Mouse (Mus musculus): ENCODE data around the gene 5730522E02Rik. TPM values are rescaled to one million over a fixed set of nuclear protein-coding genes. Genes with fewer than 3 reads are reported as not detected.
A peak's percentile ranks its signal among the peaks of the same experiment; 100 is the strongest.

5730522E02Rik gene
- polyA plus RNA-seq, 1 experiment from 2014 or later: 13.5 TPM

- no peak for ATAC-seq (ENCODE audit: low FRiP score)
- Histone ChIP-seq H3K4me1 (replicated peaks; ENCODE audit: control insufficient read depth, insufficient read depth, low read length) (no peaks in the 10 kb centered on the region), H3K9ac (no peak overlapping the region), H3K27ac (no peak overlapping the region), H3K4me2 (replicated peaks) (no peak overlapping the region), H3K27me3 (ENCODE audit: control insufficient read depth, insufficient read depth, low read length) (no peaks in the 10 kb centered on the region), H3K36me3 (replicated peaks; ENCODE audit: control insufficient read depth, insufficient read depth) (no peaks in the 10 kb centered on the region), H3K9me3 (ENCODE audit: control insufficient read depth, low read length) (no peaks in the 10 kb centered on the region), H3K4me3 (replicated peaks; ENCODE audit: low read length) (no peak overlapping the region)
- no peak for DNase-seq (ENCODE audit: low spot score)
- 85% methylated on average over 3 of the region's 3 CpGs for WGBS
Measured at GRCm38 (mm10) chr11:25893906-25894305, 316.7 kb downstream of the 5730522E02Rik start.

- ATAC-seq (ENCODE audit: low FRiP score) (no peak), DNase-seq (ENCODE audit: low spot score) (no peak)
- Histone ChIP-seq H3K36me3 (replicated peaks; ENCODE audit: control insufficient read depth, insufficient read depth) (no peaks in the 10 kb centered on the region), H3K4me3 (replicated peaks; ENCODE audit: low read length) (no peak overlapping the region), H3K9me3 (ENCODE audit: control insufficient read depth, low read length) (no peaks in the 10 kb centered on the region), H3K4me1 (replicated peaks; ENCODE audit: control insufficient read depth, insufficient read depth, low read length) (no peaks in the 10 kb centered on the region), H3K27me3 (ENCODE audit: control insufficient read depth, insufficient read depth, low read length) (no peaks in the 10 kb centered on the region), H3K9ac (no peak overlapping the region), H3K4me2 (replicated peaks) (no peak overlapping the region), H3K27ac (no peak overlapping the region)
Measured at GRCm38 (mm10) chr11:25872983-25873382, 337.6 kb downstream of the 5730522E02Rik start.

- ATAC-seq (ENCODE audit: low FRiP score) (no peak), DNase-seq (ENCODE audit: low spot score) (no peak)
- 0 out of 2 replicates have a peak overlapping the region, but pooled peaks have one; percentile 18 for H3K27ac ChIP-seq
- H3K27me3 ChIP-seq (ENCODE audit: control insufficient read depth, insufficient read depth, low read length): no peaks in the 10 kb centered on the region
- no peaks in the 10 kb centered on the region for H3K4me1 ChIP-seq (replicated peaks; ENCODE audit: control insufficient read depth, insufficient read depth, low read length)
- 25% methylated on average over 4 of the region's 4 CpGs for WGBS
- H3K4me3 ChIP-seq (replicated peaks; ENCODE audit: low read length): no peak overlapping the region
- H3K4me2 ChIP-seq (replicated peaks): no peak overlapping the region
- H3K9me3 ChIP-seq (ENCODE audit: control insufficient read depth, low read length): no peaks in the 10 kb centered on the region
- H3K9ac ChIP-seq: peak overlapping the region; percentile 29; the same call in 1 of the 2 replicates
- H3K36me3 ChIP-seq (replicated peaks; ENCODE audit: control insufficient read depth, insufficient read depth): no peaks in the 10 kb centered on the region
Measured at GRCm38 (mm10) chr11:25872317-25872716, 338.2 kb downstream of the 5730522E02Rik start.

DNA sequence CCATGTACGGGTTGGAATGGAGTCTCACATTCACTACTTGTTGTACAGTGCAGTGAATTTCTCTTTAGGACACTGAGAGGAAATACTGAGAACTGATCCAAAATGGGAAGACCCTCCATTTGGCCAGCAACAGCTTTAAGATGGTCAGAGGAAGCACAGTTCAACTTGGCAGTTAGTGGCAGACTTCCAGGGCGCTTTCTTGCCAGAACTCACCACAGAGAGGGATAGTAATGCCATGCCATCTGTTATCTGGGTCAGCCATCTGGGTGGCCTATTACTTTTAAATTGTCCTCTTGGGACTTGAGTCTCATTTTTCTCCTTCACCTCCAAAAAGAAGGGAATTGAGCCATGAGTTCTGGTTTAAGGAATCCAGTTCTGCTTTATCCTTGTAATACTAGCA lies 344.3 kb downstream of the 5730522E02Rik start:
- Histone ChIP-seq H3K4me2 (replicated peaks) (no peak overlapping the region), H3K4me3 (replicated peaks; ENCODE audit: low read length) (no peak overlapping the region), H3K27ac (no peak overlapping the region), H3K4me1 (replicated peaks; ENCODE audit: control insufficient read depth, insufficient read depth, low read length) (no peaks in the 10 kb centered on the region), H3K9me3 (ENCODE audit: control insufficient read depth, low read length) (no peaks in the 10 kb centered on the region), H3K36me3 (replicated peaks; ENCODE audit: control insufficient read depth, insufficient read depth) (no peaks in the 10 kb centered on the region), H3K27me3 (ENCODE audit: control insufficient read depth, insufficient read depth, low read length) (no peaks in the 10 kb centered on the region), H3K9ac (no peak overlapping the region)
- ATAC-seq (ENCODE audit: low FRiP score) (no peak), DNase-seq (ENCODE audit: low spot score) (no peak)
- 75% methylated on average over 2 of the region's 2 CpGs for WGBS

GRCm38 (mm10) chr11:25862686-25863085 lies 347.9 kb downstream of the 5730522E02Rik start:
- whole genome bisulfite sequencing: 7% methylated on average over 9 of the region's 9 CpGs

DNA sequence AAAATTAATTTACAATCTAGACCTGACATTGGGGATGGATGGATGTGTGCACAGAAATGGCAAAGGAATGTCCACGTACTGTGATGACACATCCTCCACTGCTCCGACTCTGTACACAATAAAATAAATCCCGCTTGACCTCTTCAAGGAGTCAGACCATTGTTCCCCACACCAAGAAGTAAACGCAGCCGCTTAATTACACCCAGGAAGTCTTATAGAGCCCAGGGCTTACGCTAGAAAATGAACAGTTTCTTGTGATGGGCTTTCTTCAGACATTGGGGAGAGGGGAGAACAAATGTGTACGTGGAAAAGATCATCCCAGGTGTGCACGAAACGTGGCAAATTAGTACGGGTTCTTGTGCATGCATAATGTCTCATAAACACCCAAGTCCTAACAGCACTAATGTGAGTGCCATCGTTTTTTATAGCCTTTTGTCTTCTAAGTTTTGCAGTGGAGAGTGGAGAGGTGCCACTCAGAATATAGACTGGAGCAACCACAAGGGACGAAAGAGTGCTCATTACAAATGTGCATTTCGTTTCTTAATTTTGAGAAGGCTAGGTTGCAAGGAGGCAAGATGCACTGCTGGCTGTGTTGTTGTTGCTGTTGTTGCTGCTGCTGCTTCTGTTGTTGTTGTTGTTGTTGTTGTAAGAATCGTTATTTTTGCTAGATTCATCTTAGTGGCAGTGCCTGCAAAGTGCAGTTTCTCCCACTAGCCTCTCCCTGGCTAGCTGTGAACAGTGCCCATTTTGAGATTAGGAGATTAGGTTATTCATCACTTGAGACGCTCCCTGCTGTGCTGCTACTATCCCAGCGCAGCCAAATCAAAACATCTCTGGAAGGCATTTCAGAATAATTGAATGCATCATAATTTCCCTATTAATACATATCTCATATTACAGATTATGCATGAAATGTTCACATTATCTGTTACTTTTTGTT lies 353.7 kb downstream of the 5730522E02Rik start:
- peak overlapping the region; percentile 26 for H3K4me2 ChIP-seq (replicated peaks)
- H3K27me3 ChIP-seq (ENCODE audit: control insufficient read depth, insufficient read depth, low read length): no peaks in the 10 kb centered on the region
- H3K36me3 ChIP-seq (replicated peaks; ENCODE audit: control insufficient read depth, insufficient read depth): no peaks in the 10 kb centered on the region
- DNase-seq (ENCODE audit: low spot score): peak; percentile 50
- no peak overlapping the region for H3K4me3 ChIP-seq (replicated peaks; ENCODE audit: low read length)
- ATAC-seq (ENCODE audit: low FRiP score): peak; percentile 35
- no peaks in the 10 kb centered on the region for H3K9me3 ChIP-seq (ENCODE audit: control insufficient read depth, low read length)
- 0 out of 2 replicates have a peak overlapping the region, but pooled peaks have one; percentile 18 for H3K9ac ChIP-seq
- peak overlapping the region; percentile 86 for H3K27ac ChIP-seq
- peaks cover 42% of the 10 kb centered on the region for H3K4me1 ChIP-seq (replicated peaks; ENCODE audit: control insufficient read depth, insufficient read depth, low read length)
- 13% methylated on average over 16 of the region's 16 CpGs for WGBS

More at GRCm38 (mm10) chr11:25862686-25863085, 347.9 kb downstream of the 5730522E02Rik start:
- 0 out of 2 replicates have a peak overlapping the region, but pooled peaks have one; percentile 3 for H3K27ac ChIP-seq
- no peak overlapping the region for H3K9ac ChIP-seq
- ATAC-seq (ENCODE audit: low FRiP score) (peak; percentile 81), DNase-seq (ENCODE audit: low spot score) (peak; percentile 88)
- H3K9me3 ChIP-seq (ENCODE audit: control insufficient read depth, low read length): no peaks in the 10 kb centered on the region
- H3K4me2 ChIP-seq (replicated peaks): peak overlapping the region; percentile 28; the same call in 1 of the 2 replicates
- no peak overlapping the region for H3K4me3 ChIP-seq (replicated peaks; ENCODE audit: low read length)
- peaks cover 5% of the 10 kb centered on the region for H3K4me1 ChIP-seq (replicated peaks; ENCODE audit: control insufficient read depth, insufficient read depth, low read length)
- H3K27me3 ChIP-seq (ENCODE audit: control insufficient read depth, insufficient read depth, low read length): no peaks in the 10 kb centered on the region
- H3K36me3 ChIP-seq (replicated peaks; ENCODE audit: control insufficient read depth, insufficient read depth): no peaks in the 10 kb centered on the region

DNA sequence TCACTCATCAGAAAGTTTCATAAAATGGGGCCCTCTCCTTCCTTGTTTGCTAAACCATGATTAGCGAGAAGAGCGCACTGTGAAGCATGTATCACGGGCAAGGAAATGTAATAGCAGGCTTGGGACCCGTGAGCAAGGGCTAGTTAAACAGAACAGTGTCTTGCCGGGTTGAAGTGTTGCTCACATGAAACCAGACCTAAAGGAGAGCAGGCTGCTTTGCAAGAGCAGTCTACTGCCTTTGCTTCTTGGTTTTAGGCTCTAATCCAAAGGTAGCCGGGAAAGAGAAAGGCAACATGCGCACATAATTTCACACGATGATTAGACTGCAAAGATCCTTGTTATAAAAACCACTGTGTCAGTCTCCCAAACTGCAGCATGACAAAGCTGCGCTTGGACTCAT lies 354.8 kb downstream of the 5730522E02Rik start:
- Histone ChIP-seq H3K9me3 (ENCODE audit: control insufficient read depth, low read length) (no peaks in the 10 kb centered on the region), H3K4me2 (replicated peaks) (peak overlapping the region; percentile 26), H3K4me3 (replicated peaks; ENCODE audit: low read length) (no peak overlapping the region), H3K27ac (peak overlapping the region; percentile 86), H3K9ac (peak overlapping the region; percentile 18), H3K4me1 (replicated peaks; ENCODE audit: control insufficient read depth, insufficient read depth, low read length) (peaks cover 42% of the 10 kb centered on the region), H3K36me3 (replicated peaks; ENCODE audit: control insufficient read depth, insufficient read depth) (no peaks in the 10 kb centered on the region), H3K27me3 (ENCODE audit: control insufficient read depth, insufficient read depth, low read length) (no peaks in the 10 kb centered on the region)
- 30% methylated on average over 9 of the region's 9 CpGs for WGBS
- no peak for ATAC-seq (ENCODE audit: low FRiP score)
- peak; percentile 59 for DNase-seq (ENCODE audit: low spot score)

- WGBS: 26% methylated on average over 10 of the region's 10 CpGs
- Histone ChIP-seq H3K27ac (peak overlapping the region; percentile 86), H3K9me3 (ENCODE audit: control insufficient read depth, low read length) (no peaks in the 10 kb centered on the region), H3K27me3 (ENCODE audit: control insufficient read depth, insufficient read depth, low read length) (no peaks in the 10 kb centered on the region), H3K4me3 (replicated peaks; ENCODE audit: low read length) (no peak overlapping the region), H3K4me2 (replicated peaks) (peak overlapping the region; percentile 11), H3K4me1 (replicated peaks; ENCODE audit: control insufficient read depth, insufficient read depth, low read length) (peaks cover 42% of the 10 kb centered on the region), H3K9ac (no peak overlapping the region), H3K36me3 (replicated peaks; ENCODE audit: control insufficient read depth, insufficient read depth) (no peaks in the 10 kb centered on the region)
- ATAC-seq (ENCODE audit: low FRiP score): peak; percentile 32; the same call in 1 of the 2 replicates
- DNase-seq (ENCODE audit: low spot score): no peak
Measured at GRCm38 (mm10) chr11:25854216-25854615, 356.3 kb downstream of the 5730522E02Rik start.

DNA sequence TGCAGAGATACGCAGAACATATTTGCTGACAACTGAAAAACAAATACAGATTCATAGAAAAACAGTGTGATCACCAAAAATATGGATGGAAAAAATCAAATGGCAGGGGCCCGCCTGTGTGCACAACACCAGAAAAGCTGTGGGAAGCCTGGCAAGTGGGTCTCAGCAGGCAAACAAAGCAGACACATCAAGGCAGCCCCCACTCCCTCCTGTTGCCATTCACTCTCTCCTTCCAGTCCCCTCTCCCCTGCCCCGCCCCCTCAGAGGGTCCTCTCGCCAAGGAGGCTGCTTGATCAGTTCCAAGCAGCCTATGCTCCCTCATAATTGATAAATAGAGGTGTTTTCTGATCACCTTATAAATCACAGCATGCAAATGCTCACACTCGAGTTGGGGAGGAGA lies 357.5 kb downstream of the 5730522E02Rik start:
- H3K27me3 ChIP-seq (ENCODE audit: control insufficient read depth, insufficient read depth, low read length): no peaks in the 10 kb centered on the region
- no peak for DNase-seq (ENCODE audit: low spot score)
- H3K9ac ChIP-seq: peak overlapping the region; percentile 36; the same call in 1 of the 2 replicates
- H3K4me3 ChIP-seq (replicated peaks; ENCODE audit: low read length): no peak overlapping the region
- 0 out of 2 replicates have a peak, but pooled peaks have one; percentile 31 for ATAC-seq (ENCODE audit: low FRiP score)
- 15% methylated on average over 5 of the region's 5 CpGs for WGBS
- H3K27ac ChIP-seq: peak overlapping the region; percentile 74
- H3K9me3 ChIP-seq (ENCODE audit: control insufficient read depth, low read length): no peaks in the 10 kb centered on the region
- no peak overlapping the region for H3K4me2 ChIP-seq (replicated peaks)
- no peaks in the 10 kb centered on the region for H3K36me3 ChIP-seq (replicated peaks; ENCODE audit: control insufficient read depth, insufficient read depth)
- peaks cover 40% of the 10 kb centered on the region for H3K4me1 ChIP-seq (replicated peaks; ENCODE audit: control insufficient read depth, insufficient read depth, low read length)
